Mouse (Mus musculus) ES-E14 (cell line): ENCODE data around the gene Zfp385a. TPM values are rescaled to one million over a fixed set of nuclear protein-coding genes. Genes with fewer than 3 reads are reported as not detected.

Experiments used
- DNase-seq: peaks from one replicate; pipeline ENCODE4 v3.0.0-alpha.2; 2013; ENCODE audit warnings: low read depth, low spot score
- H3K27ac ChIP-seq: 2 replicates; pipeline ENCODE4 v1.5.1; 2012; ENCODE audit warnings: low read depth, mild to moderate bottlenecking, low read length, moderate library complexity, mixed read lengths; ENCODE audit not compliant: poor library complexity, insufficient read depth, severe bottlenecking
- H3K36me3 ChIP-seq: 2 replicates; pipeline ENCODE4 v1.6.1; 2012; ENCODE audit warnings: mild to moderate bottlenecking, low read length, moderate library complexity, mixed read lengths; ENCODE audit not compliant: control insufficient read depth, poor library complexity, insufficient read depth, severe bottlenecking
- H3K4me1 ChIP-seq, 2 experiments: fragments of 150-350 bp in 1 of 2; sonication (generic) in 1 of 2; 2 replicates each; pipeline ENCODE4 v1.6.1; 2012; ENCODE audit warnings: low read length in 2 of 2, mild to moderate bottlenecking in 1 of 2, mixed read lengths in 1 of 2; ENCODE audit not compliant: control insufficient read depth in 2 of 2, insufficient read depth in 2 of 2, poor library complexity in 1 of 2
- H3K4me3 ChIP-seq, 2 experiments: fragments of 150-350 bp in 1 of 2; sonication (generic) in 1 of 2; 2 replicates each; pipeline ENCODE4 v1.5.1; 2012; ENCODE audit warnings: low read length in 2 of 2, low read depth in 1 of 2, mild to moderate bottlenecking in 1 of 2, mixed read lengths in 1 of 2; ENCODE audit not compliant: insufficient read depth in 1 of 2, poor library complexity in 1 of 2, severe bottlenecking in 1 of 2
- H3K9ac ChIP-seq: 2 replicates; pipeline ENCODE4 v1.6.1; 2012; ENCODE audit warnings: low read depth, mild to moderate bottlenecking, low read length, mixed read lengths; ENCODE audit not compliant: poor library complexity, insufficient read depth, severe bottlenecking
- H3K9me3 ChIP-seq: fragments of 150-350 bp; sonication (generic); 2 replicates; pipeline ENCODE4 v1.6.1; 2012; ENCODE audit warnings: low read depth, mild to moderate bottlenecking, low read length; ENCODE audit not compliant: control insufficient read depth, insufficient read depth
- CHD2 ChIP-seq: IDR thresholded peaks from 2 replicates; pipeline ENCODE4 v1.6.1; 2014; ENCODE audit warnings: mild to moderate bottlenecking, low read depth, low read length, inconsistent platforms
- HCFC1 ChIP-seq: IDR thresholded peaks from 2 replicates; pipeline ENCODE4 v1.6.1; 2012; ENCODE audit warnings: low read length, inconsistent platforms, borderline replicate concordance; ENCODE audit not compliant: insufficient read depth
- MAFK ChIP-seq: IDR thresholded peaks from 2 replicates; pipeline ENCODE4 v1.6.1; 2014; ENCODE audit warnings: mild to moderate bottlenecking, low read depth, low read length, inconsistent platforms; ENCODE audit not compliant: insufficient read depth
- ZC3H11A ChIP-seq: IDR thresholded peaks from 2 replicates; pipeline ENCODE4 v1.6.1; 2012; ENCODE audit warnings: low read depth, mild to moderate bottlenecking, inconsistent platforms, low read length, borderline replicate concordance
- ZNF384 ChIP-seq: IDR thresholded peaks from 2 replicates; pipeline ENCODE4 v1.6.1; 2012; ENCODE audit warnings: low read depth, low read length, inconsistent platforms
- in situ Hi-C, 2 experiments: fragments of 600-800 bp; cut with MboI; formaldehyde crosslinking; loops; one replicate each; pipeline ENCODE4 v1.15.1; 2025; ENCODE audit warnings: low sequenced_read_pairs in 2 of 2, inconsistent platforms in 1 of 2; ENCODE audit not compliant: unreplicated experiment in 2 of 2
- total RNA-seq: library from RNA; depleted of rRNA; stranded (reverse); fragments of 300-350 nt; gene quantifications from 2 replicates; pipeline ENCODE4 v1.2.3, GENCODE M21; 2012

The Zfp385a gene
- total RNA-seq, 1 experiment, result 5.9 TPM

DNA sequence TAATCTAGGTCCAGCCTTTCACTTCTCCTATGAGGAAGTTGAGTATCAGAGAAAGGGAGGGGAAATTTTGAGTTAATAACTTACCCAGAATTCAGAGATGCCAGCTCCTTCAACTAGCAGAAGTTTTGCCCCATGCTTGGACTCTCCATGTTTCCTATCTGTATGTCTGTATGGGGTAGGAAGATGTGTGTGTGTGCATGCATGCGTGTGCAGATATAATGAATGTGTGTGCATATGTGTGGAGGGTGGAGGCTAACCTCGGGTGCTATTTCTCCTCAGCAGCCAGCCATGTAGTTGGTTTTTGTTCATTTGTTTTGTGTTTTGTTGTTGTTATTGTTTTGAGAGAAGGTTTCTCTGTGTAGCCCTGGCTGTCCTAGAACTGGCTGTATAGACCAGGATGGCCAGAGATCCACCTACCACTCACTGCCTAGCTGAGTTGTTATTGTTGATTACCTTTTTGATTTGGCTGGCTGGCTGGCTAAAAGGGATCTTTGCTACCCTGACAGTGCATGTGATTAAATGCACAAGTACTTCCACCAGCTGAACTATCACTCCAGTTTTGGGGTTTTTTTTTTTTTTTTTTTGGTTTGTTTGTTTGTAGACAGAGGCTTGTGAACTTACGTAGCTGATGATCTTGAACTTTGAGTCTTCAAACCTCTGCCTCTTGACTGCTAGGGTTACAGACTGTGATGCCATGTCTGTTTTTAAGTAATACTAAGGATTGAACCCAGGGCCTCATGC lies 58.3 kb downstream of the Zfp385a start:
- Histone ChIP-seq H3K27ac (no peak overlapping the region), H3K9ac (no peak overlapping the region), H3K4me1 (no peaks in the 10 kb centered on the region), H3K9me3 (no peaks in the 10 kb centered on the region; the same call in 1 of the 2 replicates), H3K4me3 (no peak overlapping the region), H3K36me3 (no peaks in the 10 kb centered on the region)
- TF ChIP-seq CHD2 (no peak), MAFK (no peak), ZC3H11A (no peak), ZNF384 (no peak), HCFC1 (no peak)
- in situ Hi-C loops, result no loop called here
- no peak for DNase-seq

DNA sequence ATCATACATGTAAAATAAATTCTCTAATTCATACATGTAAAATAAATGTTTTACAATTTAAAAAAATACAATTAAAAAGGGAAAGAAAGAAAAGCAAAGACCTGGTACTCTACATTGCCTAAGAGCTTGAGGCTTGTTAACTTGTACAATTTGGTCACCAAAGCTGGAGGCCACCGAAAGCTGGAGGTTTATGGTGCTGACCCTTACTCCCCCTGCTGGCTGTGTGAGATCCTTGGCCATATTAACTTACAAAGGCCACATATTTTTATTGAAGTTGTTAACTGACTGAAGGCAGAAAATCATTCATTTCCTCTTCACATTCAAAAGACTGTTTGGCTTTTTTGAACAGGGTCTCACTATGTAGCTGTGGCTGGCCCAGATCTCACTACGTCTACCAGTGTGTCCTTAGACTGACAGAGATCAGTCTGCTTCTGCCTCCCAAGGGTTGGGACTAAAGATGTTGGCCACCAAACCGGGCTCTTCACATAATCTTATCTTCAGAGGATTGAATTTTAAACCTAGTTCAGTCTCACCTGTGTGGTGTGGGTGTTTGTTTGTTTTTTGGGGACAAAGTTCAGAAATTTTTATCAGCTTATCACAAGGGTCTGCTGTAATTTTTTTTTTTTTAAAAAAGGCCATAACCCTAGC lies 59.0 kb downstream of the Zfp385a start:
- no peak for DNase-seq
- Histone ChIP-seq H3K9me3 (no peaks in the 10 kb centered on the region; the same call in 1 of the 2 replicates), H3K36me3 (no peaks in the 10 kb centered on the region), H3K9ac (no peak overlapping the region), H3K4me1 (no peaks in the 10 kb centered on the region), H3K27ac (no peak overlapping the region), H3K4me3 (no peak overlapping the region)
- in situ Hi-C loops, result no loop called here
- no peak for TF ChIP-seq HCFC1
- no peak for TF ChIP-seq CHD2
- TF ChIP-seq MAFK, result no peak
- TF ChIP-seq ZNF384, result no peak
- no peak for TF ChIP-seq ZC3H11A

DNA sequence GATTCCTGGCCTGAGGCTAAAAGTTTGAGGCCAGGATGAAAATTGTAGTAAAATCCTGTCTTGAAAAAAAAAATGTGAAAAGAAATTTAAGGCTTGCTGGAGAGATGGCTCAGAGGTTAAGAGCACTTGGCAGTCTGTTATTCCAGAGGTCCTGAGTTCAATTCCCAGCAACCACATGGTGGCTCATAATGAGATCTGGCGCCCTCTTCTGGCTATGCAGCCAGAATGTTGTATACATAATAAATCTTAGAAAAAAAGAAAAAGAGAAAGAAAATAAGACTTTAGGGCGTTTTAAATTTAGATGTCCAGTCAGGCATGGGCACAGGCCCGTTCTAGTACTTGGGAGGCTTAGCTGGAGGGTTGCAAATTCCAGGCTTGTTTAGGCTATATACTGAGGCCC lies 60.1 kb downstream of the Zfp385a start:
- Histone ChIP-seq H3K4me3 (no peak overlapping the region), H3K4me1 (no peaks in the 10 kb centered on the region), H3K27ac (no peak overlapping the region), H3K36me3 (no peaks in the 10 kb centered on the region), H3K9ac (no peak overlapping the region), H3K9me3 (no peaks in the 10 kb centered on the region)
- peak; percentile 62; the same call in 1 of the 2 replicates for TF ChIP-seq ZNF384
- TF ChIP-seq MAFK, result no peak
- no peak for TF ChIP-seq ZC3H11A
- no peak for DNase-seq
- in situ Hi-C loops, result no loop called here

DNA sequence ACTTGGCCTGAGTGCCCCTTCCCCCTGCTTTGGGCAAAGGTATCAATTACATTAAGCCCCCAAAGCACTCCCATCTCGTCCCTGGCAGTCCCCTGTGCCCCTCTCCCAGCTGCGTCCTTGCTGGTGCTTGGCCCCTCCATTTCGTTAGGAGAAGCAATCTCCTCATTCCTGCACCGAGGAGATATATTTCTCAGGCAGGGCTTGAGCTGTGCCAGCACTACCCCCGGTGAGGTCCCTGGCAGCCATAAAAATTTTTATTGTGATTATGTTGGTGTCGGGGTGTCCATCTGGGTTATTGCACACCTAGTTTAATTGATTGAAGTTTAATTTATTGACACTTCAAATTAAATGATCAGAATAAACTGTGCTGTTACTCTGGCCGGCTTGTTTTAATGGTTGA lies 61.9 kb downstream of the Zfp385a start:
- no peaks in the 10 kb centered on the region; the same call in 1 of the 2 replicates for H3K9me3 ChIP-seq
- H3K9ac ChIP-seq, result no peak overlapping the region; the same call in 1 of the 2 replicates
- H3K4me3 ChIP-seq, result no peak overlapping the region
- H3K4me1 ChIP-seq, result 0 out of 4 replicates have a peak, but pooled peaks cover 0 to 2% of the 10 kb centered on the region in 2 experiments
- TF ChIP-seq HCFC1, result no peak
- TF ChIP-seq MAFK, result no peak
- no peak for TF ChIP-seq ZC3H11A
- no peak for TF ChIP-seq CHD2
- no peak for TF ChIP-seq ZNF384
- in situ Hi-C loops, result no loop called here
- H3K27ac ChIP-seq, result no peak overlapping the region
- no peaks in the 10 kb centered on the region for H3K36me3 ChIP-seq
- no peak for DNase-seq
